Mouse (Mus musculus) Patski (cell line): ENCODE data around the gene Arhgdib. TPM values are rescaled to one million over a fixed set of nuclear protein-coding genes. Genes with fewer than 3 reads are reported as not detected.
A peak's percentile ranks its signal among the peaks of the same experiment; 100 is the strongest.

Experiments
- ATAC-seq: fragments of 100-300 bp; one replicate; pipeline ENCODE4 v1.8.0; 2021
- CTCF ChIA-PET: fragments of 350-600 bp; sonication (Branson Sonifier 250); formaldehyde crosslinking; loops from one replicate; lab custom pipeline; 2022; ENCODE audit warnings: inconsistent platforms; lab: Charles Lee
- POLR2A ChIA-PET: fragments of 350-600 bp; sonication (Branson Sonifier 250); formaldehyde crosslinking; loops from one replicate; lab custom pipeline; 2022; ENCODE audit warnings: antibody characterized with exemption, inconsistent platforms; lab: Charles Lee
- DNase-seq: peaks from one replicate; pipeline ENCODE4 v3.0.0-alpha.2; 2011; ENCODE audit warnings: low read depth, low spot score
- H3K27me3 ChIP-seq: fragments of 371-371 bp; one replicate; pipeline ENCODE4 v1.5.1; 2021
- CTCF ChIP-seq: fragments of 100-300 bp; IDR thresholded peaks from one replicate; pipeline ENCODE4 v1.5.1; 2021
- in situ Hi-C: fragments of 300-500 bp; cut with MboI; formaldehyde crosslinking; loops from 3 replicates; pipeline ENCODE4 v1.11.1; 2018; ENCODE audit warnings: low pct_unique_long_range_greater_than_20kb, mixed read lengths
- polyA plus RNA-seq: library from polyadenylated mRNA; unstranded; gene quantifications from one replicate; pipeline ENCODE4 v1.2.3, GENCODE M21; 2021

The Arhgdib gene
- polyA plus RNA-seq, 1 experiment from 2014 or later = 11.6 TPM

DNA sequence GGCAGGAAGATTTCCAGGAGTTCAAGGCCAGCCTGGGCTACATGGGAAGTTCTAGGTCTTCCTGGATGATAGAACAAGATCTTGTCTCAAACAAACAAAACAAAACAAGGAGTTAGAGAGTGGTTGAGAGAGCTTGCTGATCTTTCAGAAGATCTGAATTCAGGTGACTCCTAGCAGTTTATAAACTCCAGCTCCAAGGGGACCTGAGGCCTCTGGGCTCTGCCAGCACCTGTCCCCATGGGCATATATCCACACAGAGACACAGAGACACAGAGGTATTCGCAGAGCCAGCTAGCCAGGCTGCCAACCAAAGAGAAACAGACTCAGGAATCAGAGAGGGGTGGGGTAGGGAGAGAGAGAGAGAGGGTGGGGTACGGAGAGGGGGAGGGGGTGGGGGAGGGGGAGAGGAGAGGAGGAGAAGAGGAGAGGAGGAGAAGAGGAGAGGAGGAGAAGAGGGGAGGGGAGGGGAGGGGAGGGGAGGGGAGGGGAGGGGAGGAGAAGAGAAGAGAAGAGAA, 28.9 kb downstream of the Arhgdib start:
- in situ Hi-C loops = no loop called here
- ATAC-seq (no peak), DNase-seq (no peak)
- ChIA-PET CTCF (no interaction called here), POLR2A (no interaction called here)
- TF ChIP-seq CTCF = no peak
- no peaks in the 10 kb centered on the region for H3K27me3 ChIP-seq

DNA sequence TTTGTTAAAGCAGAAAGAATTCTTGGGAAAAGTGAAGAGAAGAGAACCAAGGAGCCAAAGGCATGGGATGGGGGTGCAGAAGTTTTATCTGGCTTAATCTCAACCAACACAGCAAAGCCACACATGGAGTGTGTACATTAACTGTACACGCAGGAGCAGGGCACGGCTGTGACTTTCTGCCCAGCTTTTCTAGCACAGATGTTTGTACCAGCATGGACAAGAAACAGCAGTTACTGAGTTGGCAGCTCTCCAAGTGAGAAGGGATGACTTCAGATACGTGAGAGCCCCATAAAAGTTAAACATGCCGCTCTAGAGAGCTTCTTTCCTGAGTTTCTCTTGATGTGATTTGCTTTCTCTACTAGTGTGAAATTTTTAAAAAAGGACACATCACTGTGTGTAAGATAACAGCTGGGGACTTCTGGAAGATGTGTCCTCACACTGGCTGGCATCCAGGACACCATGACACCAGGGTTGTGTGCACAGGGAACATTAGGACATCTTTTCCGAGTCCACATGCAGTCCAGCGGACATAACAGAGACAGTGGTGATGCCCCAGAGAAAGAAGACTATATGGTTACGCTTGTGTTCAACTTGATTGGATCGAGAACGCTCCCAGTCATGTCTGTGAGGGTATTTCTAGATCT, 31.3 kb downstream of the Arhgdib start:
- in situ Hi-C loops = no loop called here
- TF ChIP-seq CTCF = no peak
- ChIA-PET POLR2A (interaction anchor here (0.6 kb wide), 1 partner anchor 359 kb away, joined by 4 read pairs; no protein-coding TSS in a partner anchor), CTCF (no interaction called here)
- ATAC-seq = no peak
- H3K27me3 ChIP-seq = no peaks in the 10 kb centered on the region
- DNase-seq = no peak

DNA sequence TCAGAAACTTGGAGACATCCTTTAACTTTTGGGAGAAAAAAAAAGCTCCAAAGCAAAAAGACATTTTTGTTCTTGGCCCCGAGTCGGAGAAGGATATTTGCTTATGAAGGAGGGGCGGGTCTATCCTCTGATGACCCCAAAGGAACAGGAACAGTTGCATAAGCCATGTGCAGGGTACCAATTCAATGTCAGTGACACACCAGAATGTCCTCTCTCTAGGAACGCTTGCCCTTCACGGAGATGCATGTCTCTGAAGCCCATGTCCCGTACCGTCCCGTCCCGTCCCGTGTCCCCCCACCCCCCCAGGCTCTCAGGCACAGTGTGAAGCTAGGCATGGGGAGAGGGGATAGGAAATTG, 34.8 kb downstream of the Arhgdib start:
- DNase-seq = no peak
- CTCF ChIA-PET = interaction anchor here (1.0 to 1.2 kb wide), 2 partner anchors 30 to 484 kb away, joined by 3 read pairs; no protein-coding TSS in a partner anchor
- TF ChIP-seq CTCF = no peak
- in situ Hi-C loops = no loop called here
- POLR2A ChIA-PET = no interaction called here
- no peak for ATAC-seq
- no peaks in the 10 kb centered on the region for H3K27me3 ChIP-seq

DNA sequence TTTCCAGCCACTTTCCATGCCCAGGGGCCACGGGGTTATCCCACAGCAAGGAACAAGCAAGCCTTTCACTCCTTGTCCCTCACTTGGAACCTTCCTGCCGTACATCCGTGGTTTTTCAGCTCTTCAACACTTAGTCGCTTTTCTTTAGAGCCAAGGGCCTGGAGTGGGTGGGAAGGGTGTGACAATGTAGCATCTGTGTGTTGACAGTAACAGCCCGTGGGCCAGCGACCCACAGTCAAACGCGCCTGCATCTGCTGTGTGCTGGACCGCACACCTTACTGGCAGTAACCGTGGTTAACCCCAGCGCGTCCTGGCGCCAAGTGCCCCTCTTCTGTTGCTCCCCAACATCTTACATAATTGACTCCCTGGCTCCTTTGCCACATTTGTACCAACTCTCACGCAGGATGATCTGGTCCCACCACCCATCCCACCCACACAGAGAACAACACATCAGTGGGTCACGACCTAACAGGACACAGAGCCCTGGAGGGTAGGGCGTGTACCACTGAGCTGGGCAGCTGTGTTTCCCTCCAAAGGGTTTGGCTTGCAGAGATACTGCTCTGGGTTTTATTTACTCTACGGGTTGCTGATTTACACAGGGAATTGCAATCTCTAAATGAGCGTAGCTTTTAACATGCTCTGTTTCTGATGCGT, 35.3 kb downstream of the Arhgdib start:
- no peak for ATAC-seq
- ChIA-PET CTCF (no interaction called here), POLR2A (no interaction called here)
- DNase-seq = no peak
- in situ Hi-C loops = no loop called here
- H3K27me3 ChIP-seq = no peaks in the 10 kb centered on the region
- no peak for TF ChIP-seq CTCF

DNA sequence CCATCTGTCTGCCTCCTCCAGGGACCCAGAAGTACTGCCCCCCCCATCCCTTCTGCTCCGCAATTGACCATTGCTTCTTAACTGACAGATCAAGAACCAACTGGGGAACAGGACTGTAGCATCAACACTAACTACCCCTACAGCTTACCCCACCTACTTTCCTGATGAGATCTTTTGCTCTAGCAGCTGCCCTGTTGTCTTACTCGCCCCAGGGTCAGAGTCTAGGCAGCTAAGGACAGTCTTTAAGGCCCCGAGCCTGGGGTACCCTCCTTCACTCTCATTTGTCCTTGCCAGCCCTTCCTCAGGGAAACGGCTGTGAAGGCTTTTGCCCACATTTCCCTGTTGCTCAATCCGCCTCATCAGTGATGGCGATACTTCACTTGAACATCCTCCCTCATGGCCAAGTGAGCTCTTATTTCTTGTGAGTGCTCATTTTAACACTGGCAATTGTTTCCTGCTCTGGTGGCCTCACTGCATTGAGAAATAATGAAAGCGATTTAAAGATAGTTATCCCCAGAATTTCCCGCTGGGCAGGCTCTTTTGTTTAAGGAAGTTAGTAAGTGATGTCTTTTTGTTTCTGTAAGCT, 37.7 kb downstream of the Arhgdib start:
- DNase-seq (no peak), ATAC-seq (no peak)
- ChIA-PET CTCF (interaction anchor here (0.9 to 1.7 kb wide), 3 partner anchors 10 to 55 kb away, joined by 3 to 7 read pairs (median 4); no protein-coding TSS in a partner anchor), POLR2A (no interaction called here)
- no peak for TF ChIP-seq CTCF
- in situ Hi-C loops = no loop called here
- no peaks in the 10 kb centered on the region for H3K27me3 ChIP-seq

DNA sequence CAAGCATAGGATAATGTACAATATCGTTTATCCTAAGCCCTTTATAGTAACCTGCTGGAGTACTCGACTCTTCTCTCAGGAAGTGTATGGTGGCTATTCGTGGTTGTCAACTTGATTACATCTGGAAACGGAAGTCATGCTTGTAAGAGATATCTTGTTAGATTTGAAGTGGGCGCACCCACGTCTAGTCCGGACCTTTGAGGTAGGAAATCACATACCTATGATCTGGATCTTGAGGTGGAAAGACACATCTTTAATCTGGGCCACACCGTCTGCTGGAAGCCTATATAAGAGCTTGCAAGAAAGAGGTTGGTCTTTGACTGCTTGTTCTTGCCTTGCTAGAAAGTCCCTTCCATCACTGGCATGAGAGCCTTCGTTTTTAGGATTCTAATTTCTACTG, 39.2 kb downstream of the Arhgdib start:
- ATAC-seq (no peak), DNase-seq (no peak)
- H3K27me3 ChIP-seq = no peaks in the 10 kb centered on the region
- in situ Hi-C loops = no loop called here
- ChIA-PET CTCF (interaction anchor here (1.3 to 1.7 kb wide), 2 partner anchors 11 to 19 kb away, joined by 4 to 7 read pairs; partner anchors contain the start of gene Erp27), POLR2A (no interaction called here)
- TF ChIP-seq CTCF = no peak

DNA sequence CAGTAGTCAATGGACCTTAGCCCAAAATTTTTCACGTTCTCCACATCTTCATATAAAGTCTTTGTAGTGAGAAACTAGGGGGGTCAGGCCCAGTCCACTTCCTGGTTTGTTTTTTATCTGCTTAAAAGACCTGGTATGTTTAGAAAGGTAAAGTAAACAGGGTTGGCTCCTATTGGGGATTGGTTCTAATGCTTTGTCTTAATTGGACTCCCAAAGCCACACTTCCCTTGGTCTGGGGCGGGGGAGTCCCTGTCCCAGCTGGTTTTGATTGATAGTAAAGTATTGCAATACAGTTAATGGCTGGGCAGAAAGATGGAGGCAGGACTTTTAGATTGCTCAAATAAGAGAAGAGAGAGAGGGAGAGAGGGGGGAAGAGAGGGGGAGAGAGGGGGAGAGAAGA, 40.7 kb downstream of the Arhgdib start:
- TF ChIP-seq CTCF = no peak
- in situ Hi-C loops = no loop called here
- POLR2A ChIA-PET = no interaction called here
- DNase-seq (no peak), ATAC-seq (no peak)
- CTCF ChIA-PET = interaction anchor here (0.8 to 1.7 kb wide), 5 partner anchors 10 to 69 kb away, joined by 3 to 7 read pairs (median 3); partner anchors contain the start of gene Erp27
- no peaks in the 10 kb centered on the region for H3K27me3 ChIP-seq

DNA sequence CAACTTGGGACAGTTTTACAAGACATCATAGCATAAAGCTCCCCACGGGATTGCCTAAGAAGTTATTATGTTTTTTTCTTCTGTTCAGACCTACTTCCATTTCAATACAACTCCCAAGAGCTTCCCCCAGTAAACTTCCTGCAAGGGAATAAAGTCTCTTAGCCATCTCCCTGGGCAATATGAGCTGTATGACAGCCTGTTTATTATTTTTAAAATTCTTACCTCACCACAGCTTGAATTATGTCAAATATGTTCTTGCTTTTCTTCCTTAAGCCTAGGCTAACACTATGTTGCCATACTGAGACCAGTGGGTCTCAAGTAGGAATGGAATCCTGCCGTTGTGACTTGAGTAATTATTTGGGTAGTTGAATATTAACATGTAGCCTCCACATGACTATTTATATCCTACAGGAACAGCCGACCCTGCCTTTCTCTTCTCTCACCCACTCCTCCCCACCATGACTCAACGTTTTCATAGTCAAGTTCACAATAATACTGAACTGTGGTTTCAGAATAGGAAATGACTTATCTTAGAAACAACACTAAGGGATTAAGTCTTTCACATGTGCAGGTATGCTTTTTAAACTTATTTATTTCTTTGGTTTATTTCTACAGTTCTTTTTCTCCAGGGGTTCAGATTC, 41.2 kb downstream of the Arhgdib start:
- ChIA-PET CTCF (interaction anchor here (0.7 to 1.3 kb wide), 5 partner anchors 10 to 69 kb away, joined by 3 read pairs; no protein-coding TSS in a partner anchor), POLR2A (no interaction called here)
- H3K27me3 ChIP-seq = no peaks in the 10 kb centered on the region
- in situ Hi-C loops = no loop called here
- DNase-seq (peak; percentile 72), ATAC-seq (peak; percentile 94)
- no peak for TF ChIP-seq CTCF

DNA sequence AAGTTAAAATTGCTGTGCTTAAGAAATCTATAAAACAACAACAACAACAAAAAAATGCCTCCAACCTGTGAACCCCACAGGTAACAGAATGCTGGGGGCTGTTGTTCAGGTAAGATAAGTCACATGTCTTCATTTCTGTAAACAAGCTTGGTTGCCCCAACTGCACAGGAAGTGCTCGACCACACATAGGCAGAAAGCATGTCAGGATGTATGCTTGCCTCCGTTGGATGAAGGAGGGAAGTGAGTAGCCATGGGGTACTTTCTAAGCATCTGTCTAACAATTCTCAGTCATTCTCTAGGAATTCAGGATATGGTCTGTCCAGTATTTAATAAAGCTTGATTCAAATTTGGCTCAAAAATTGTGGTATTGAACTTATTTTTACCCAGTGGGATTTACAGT, 42.7 kb downstream of the Arhgdib start:
- TF ChIP-seq CTCF = no peak
- no peaks in the 10 kb centered on the region for H3K27me3 ChIP-seq
- in situ Hi-C loops = no loop called here
- POLR2A ChIA-PET = no interaction called here
- CTCF ChIA-PET = interaction anchor here (1.7 kb wide), 1 partner anchor 9 kb away, joined by 3 read pairs; no protein-coding TSS in a partner anchor
- ATAC-seq (no peak), DNase-seq (no peak)

DNA sequence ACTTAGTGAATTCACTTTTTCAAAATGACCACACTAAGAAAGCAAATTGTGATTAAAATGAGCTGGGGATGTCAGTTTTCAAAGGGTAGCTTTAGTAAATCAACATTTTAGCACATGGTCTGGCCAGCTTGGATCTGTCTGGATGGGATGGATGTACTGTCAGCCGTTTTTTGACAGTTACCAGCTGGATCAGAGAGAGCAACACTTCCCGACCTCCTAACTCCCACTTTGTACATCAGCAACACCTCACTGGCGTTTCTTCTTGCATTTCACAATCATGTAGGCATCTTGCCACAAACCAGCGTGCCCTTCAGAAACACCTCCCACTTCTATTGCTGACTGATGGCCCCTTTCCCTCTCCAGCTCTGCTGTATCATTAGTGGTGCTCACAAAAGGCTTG, 43.5 kb downstream of the Arhgdib start:
- ATAC-seq (no peak), DNase-seq (no peak)
- H3K27me3 ChIP-seq = no peaks in the 10 kb centered on the region
- POLR2A ChIA-PET = no interaction called here
- CTCF ChIA-PET = interaction anchor here (1.7 kb wide), 1 partner anchor 8 kb away, joined by 3 read pairs; no protein-coding TSS in a partner anchor
- TF ChIP-seq CTCF = no peak
- in situ Hi-C loops = no loop called here
